Mouse (Mus musculus) heart, embryonic 14.5 days (tissue): ENCODE data around the gene Epha8. TPM values are rescaled to one million over a fixed set of nuclear protein-coding genes. Genes with fewer than 3 reads are reported as not detected.

Source experiments
- ATAC-seq: fragments of 200-750 bp; cut with Nextera tagmentation; 2 replicates; pipeline ENCODE4 v1.8.0; 2017; ENCODE audit warnings: low read depth, moderate TSS enrichment; ENCODE audit not compliant: insufficient number of reproducible peaks, insufficient read depth, low FRiP score
- H3K27ac ChIP-seq, 2 experiments: fragments of 200-500 bp in 1 of 2; fragments of 300-500 bp in 1 of 2; sonication (generic) in 1 of 2; replicated peaks in 1 of 2; 2 replicates each; pipeline ENCODE4 v1.5.1; 2012 to 2014; ENCODE audit warnings: low read depth in 2 of 2, low read length in 2 of 2, control low read depth in 1 of 2, mild to moderate bottlenecking in 1 of 2, mixed read lengths in 1 of 2; ENCODE audit not compliant: control insufficient read depth in 1 of 2, insufficient read depth in 1 of 2
- H3K27me3 ChIP-seq: fragments of 300-500 bp; sonication (generic); 2 replicates; pipeline ENCODE4 v1.6.1; 2014; ENCODE audit warnings: mild to moderate bottlenecking, low read length, control low read depth; ENCODE audit not compliant: control insufficient read depth, insufficient read depth
- H3K36me3 ChIP-seq: fragments of 300-500 bp; sonication (generic); 2 replicates; pipeline ENCODE4 v1.6.1; 2014; ENCODE audit warnings: mild to moderate bottlenecking, control low read depth, low read length, mixed read lengths; ENCODE audit not compliant: control insufficient read depth, insufficient read depth
- H3K4me1 ChIP-seq, 2 experiments: fragments of 200-500 bp in 1 of 2; fragments of 300-500 bp in 1 of 2; sonication (generic) in 1 of 2; 2 replicates each; pipeline ENCODE4 v1.6.1; 2012 to 2014; ENCODE audit warnings: low read length in 2 of 2, control low read depth in 1 of 2, mixed read lengths in 1 of 2; ENCODE audit not compliant: control insufficient read depth in 2 of 2, insufficient read depth in 2 of 2
- H3K4me2 ChIP-seq: fragments of 300-500 bp; sonication (generic); 2 replicates; pipeline ENCODE4 v1.6.1; 2014; ENCODE audit warnings: mild to moderate bottlenecking, low read length
- H3K4me3 ChIP-seq, 2 experiments: fragments of 200-500 bp in 1 of 2; fragments of 300-500 bp in 1 of 2; sonication (generic) in 1 of 2; 2 replicates each; pipeline ENCODE4 v1.5.1; 2012 to 2014; ENCODE audit warnings: low read length in 2 of 2, mild to moderate bottlenecking in 2 of 2, control low read depth in 1 of 2, low read depth in 1 of 2, moderate library complexity in 1 of 2; ENCODE audit not compliant: control insufficient read depth in 1 of 2, insufficient read depth in 1 of 2
- H3K9ac ChIP-seq: fragments of 300-500 bp; sonication (generic); 2 replicates; pipeline ENCODE4 v1.6.1; 2014; ENCODE audit warnings: mild to moderate bottlenecking, low read length
- H3K9me3 ChIP-seq: fragments of 300-500 bp; sonication (generic); 2 replicates; pipeline ENCODE4 v1.6.1; 2016; ENCODE audit warnings: low read length, control low read depth; ENCODE audit not compliant: control insufficient read depth
- whole genome bisulfite sequencing: fragments of 180-500 bp; shearing (Covaris S2); extraction: QIAGEN DNeasy Blood & Tissue Kit; methylation state at CpG from one replicate; pipeline ENCODE4 v1.1.7; 2014; 5-methylcytosine and 5-hydroxymethylcytosine counted together
- polyA plus RNA-seq: library from polyadenylated mRNA; unstranded; fragments of >200 nt; fragmentation: Nextera tagmentation; extraction: Ambion mirVana; gene quantifications from 2 replicates; pipeline ENCODE4 v1.2.1, GENCODE M21; 2014

Epha8 gene
- polyA plus RNA-seq, 1 experiment from 2014 or later, result not detected

DNA sequence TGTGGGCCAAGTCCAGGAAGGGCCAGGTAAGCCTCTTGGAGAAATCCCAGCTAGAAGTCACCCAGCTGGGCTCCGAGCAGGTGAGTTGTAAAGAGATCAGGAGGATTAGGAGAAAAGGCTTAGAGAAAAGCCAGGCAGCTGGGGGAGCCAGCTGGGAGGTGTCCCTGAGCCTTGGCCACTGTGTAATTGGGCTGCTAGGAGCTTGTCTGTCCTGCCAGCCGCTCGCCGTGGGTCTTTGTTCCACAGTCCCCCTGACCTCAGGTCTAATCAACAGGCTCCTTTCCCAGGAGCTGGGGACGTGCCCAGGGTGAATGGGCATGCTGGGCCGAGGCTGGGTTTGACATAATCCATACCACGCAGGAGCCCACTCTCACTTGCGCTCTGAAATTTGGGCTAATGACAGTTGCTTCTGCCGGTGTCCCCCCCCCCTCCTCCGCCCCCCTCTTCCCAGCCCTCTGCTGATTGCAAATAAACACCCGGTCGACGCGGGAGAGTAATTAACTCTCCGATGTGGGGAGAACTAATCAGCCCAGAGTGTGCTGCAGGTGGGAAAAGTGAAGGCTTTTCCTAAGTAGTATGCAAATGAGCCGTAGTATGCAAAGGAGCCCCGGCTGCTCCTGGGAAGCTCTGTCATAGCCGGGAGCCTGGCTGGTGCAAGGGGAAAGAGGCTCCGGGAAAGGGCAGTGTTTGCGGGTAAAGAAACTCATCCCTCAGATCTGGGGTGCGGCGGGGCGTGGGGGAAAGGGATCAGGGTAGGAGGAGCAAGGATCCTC, 51.7 kb downstream of the Epha8 start:
- under 1% methylated on average over 22 of the region's 23 CpGs for WGBS
- Histone ChIP-seq H3K4me2 (no peak overlapping the region), H3K4me3 (no peak overlapping the region), H3K4me1 (no peaks in the 10 kb centered on the region), H3K9me3 (no peaks in the 10 kb centered on the region), H3K27ac (no peak overlapping the region), H3K9ac (no peak overlapping the region), H3K27me3 (peaks cover 53% of the 10 kb centered on the region), H3K36me3 (no peaks in the 10 kb centered on the region)
- no peak for ATAC-seq

DNA sequence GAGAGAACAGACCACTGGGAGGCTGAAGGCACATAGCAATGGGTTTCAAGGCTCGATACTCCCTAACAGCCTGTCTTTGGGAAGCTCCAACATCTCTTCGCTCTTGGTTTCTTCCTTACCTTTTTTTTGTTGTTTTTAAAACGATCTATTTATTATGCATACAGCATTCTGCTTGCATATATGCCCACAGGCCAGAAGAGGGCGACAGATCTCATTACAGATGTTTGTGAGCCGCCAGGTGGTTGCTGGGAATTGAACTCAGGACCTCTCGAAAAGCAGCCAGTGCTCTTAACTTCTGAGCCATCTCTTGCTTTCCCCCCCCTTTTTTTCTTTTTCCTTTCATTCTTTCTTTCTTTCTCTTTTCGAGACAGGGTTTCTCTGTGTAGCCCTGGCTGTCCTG, 57.5 kb downstream of the Epha8 start:
- H3K27me3 ChIP-seq, result peaks cover 61% of the 10 kb centered on the region
- no peaks in the 10 kb centered on the region for H3K36me3 ChIP-seq
- WGBS, result 62% methylated on average over 7 of the region's 7 CpGs
- H3K9ac ChIP-seq, result no peak overlapping the region
- H3K4me1 ChIP-seq, result no peaks in the 10 kb centered on the region
- no peak overlapping the region for H3K4me2 ChIP-seq
- no peak overlapping the region for H3K4me3 ChIP-seq
- H3K9me3 ChIP-seq, result no peaks in the 10 kb centered on the region
- H3K27ac ChIP-seq, result no peak overlapping the region
- no peak for ATAC-seq

DNA sequence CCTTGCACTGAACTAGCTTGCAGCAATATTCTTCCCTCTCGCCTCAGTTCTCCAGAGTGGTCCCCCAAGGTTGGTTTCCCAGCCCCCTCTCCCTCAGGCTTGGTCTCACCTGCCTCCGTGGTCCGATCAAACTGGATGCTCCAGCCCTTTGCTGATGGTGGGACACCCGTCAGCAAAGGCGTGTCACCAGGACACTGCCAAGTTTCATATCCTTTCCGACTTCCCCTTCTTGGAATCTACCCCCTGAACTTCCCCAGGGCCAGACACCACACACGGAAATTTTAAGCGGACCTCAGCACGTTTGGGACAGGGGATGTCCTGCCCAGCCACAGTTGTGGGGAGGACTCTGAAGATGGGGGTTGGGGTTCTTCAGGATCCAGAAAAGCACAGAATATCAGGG, 58.0 kb downstream of the Epha8 start, which contains the start of gene C1qa:
Gene C1qa (minus strand): TSS at position 167 of the 400 bp plus-strand sequence.
- peaks cover 60% of the 10 kb centered on the region for H3K27me3 ChIP-seq
- H3K36me3 ChIP-seq, result no peaks in the 10 kb centered on the region
- 70% methylated on average over 9 of the region's 9 CpGs for WGBS
- no peak within 1 kb of the TSS for H3K27ac ChIP-seq
- H3K4me3 ChIP-seq, result no peak within 1 kb of the TSS
- H3K9me3 ChIP-seq, result no peaks in the 10 kb centered on the region
- no peak within 1 kb of the TSS for H3K4me2 ChIP-seq
- no peak within 1 kb of the TSS for H3K9ac ChIP-seq
- no peaks in the 10 kb centered on the region for H3K4me1 ChIP-seq
- no peak for ATAC-seq

DNA sequence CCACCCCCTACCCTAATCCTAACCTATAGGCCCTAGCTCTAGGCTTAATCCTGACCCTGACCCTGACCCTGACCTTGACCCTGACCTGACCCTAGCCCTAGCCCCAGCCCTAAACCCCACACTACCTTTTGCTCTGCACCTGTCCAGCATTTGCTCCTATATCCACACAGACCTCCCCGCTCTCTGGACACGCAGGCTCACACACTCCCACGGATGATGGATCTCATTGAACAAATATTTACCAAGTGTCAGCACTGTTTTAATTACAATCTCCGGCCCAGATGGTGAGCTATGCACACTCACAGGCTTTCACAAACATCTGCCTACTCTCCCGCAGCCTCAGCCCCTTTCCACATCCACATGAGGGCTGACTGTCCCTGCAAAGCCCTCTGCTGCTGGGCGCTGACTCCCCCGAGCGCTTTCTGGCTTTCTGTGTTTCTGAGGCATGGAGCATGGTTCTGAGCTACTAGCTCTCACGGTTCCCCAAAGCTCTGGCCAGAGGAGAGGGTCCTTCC, 58.5 kb downstream of the Epha8 start:
- Histone ChIP-seq H3K4me2 (no peak overlapping the region), H3K4me1 (no peaks in the 10 kb centered on the region), H3K9me3 (no peaks in the 10 kb centered on the region), H3K36me3 (no peaks in the 10 kb centered on the region), H3K27me3 (peaks cover 60% of the 10 kb centered on the region), H3K4me3 (no peak overlapping the region), H3K9ac (no peak overlapping the region), H3K27ac (no peak overlapping the region)
- no peak for ATAC-seq
- 64% methylated on average over 9 of the region's 9 CpGs for WGBS

DNA sequence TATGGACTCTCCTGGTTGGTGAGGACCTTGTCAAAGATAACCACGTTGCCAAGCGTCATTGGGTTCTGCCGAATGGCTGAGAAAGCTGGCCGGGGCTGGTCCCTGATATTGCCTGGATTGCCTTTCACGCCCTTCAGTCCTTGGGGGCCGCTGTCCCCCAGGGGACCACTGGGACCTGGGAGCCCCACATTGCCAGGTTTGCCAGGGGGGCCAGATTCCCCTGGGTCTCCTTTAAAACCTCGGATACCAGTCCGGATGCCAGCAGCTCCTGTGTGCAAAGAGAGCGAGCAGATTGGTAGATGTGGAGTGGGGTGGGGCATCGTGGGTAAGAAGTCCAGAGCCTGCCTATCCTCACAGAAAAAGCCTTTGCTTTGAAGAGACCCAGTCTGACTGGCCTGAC, 60.2 kb downstream of the Epha8 start:
- Histone ChIP-seq H3K4me1 (no peaks in the 10 kb centered on the region), H3K4me2 (no peak overlapping the region), H3K9me3 (no peaks in the 10 kb centered on the region), H3K4me3 (no peak overlapping the region), H3K27me3 (peaks cover 75% of the 10 kb centered on the region), H3K9ac (no peak overlapping the region), H3K27ac (no peak overlapping the region), H3K36me3 (no peaks in the 10 kb centered on the region)
- 31% methylated on average over 10 of the region's 10 CpGs for WGBS
- no peak for ATAC-seq

DNA sequence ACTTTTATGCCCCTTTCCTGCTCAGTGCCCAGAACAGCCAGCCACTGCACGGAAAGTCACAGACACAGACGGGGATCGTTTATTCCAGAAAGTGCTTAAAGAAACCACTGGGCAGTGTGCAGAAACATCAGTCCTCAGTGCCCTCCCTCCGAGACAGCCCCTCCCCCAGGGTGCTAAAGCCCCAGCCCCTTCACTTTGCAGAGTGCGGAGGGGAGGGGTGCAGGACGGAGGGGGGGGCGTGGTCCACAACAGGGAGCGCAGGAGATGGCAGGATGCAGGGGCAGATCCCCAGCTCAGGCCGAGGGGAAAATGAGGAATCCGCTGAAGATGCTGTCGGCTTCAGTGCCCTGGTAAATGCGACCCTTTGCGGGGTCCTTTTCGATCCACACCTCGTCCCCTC, 60.8 kb downstream of the Epha8 start:
- Histone ChIP-seq H3K27me3 (peaks cover 72% of the 10 kb centered on the region), H3K36me3 (no peaks in the 10 kb centered on the region), H3K4me2 (no peak overlapping the region), H3K9ac (no peak overlapping the region), H3K4me3 (no peak overlapping the region), H3K27ac (no peak overlapping the region), H3K9me3 (no peaks in the 10 kb centered on the region), H3K4me1 (no peaks in the 10 kb centered on the region)
- WGBS, result 9% methylated on average over 14 of the region's 15 CpGs
- no peak for ATAC-seq

DNA sequence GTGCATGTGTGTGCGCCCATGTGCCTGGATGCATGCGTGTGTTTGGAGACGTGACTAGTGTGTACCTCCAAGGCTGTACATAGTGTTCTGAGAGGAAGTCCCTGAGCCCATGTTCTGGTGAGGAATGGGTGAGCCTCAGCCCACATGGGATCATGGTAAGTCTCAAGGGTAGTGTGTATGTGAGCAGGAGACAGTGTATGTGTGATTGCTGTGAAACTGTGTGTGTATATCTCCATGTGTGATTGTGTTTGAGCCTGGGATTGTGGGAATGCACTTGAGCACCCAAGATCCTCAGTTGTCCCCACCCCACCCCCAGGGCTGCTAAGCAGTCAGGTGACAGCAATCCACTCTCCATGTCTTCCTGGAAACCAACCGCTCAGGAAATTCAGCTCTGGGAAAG, 61.8 kb downstream of the Epha8 start:
- no peak for ATAC-seq
- H3K9me3 ChIP-seq, result no peaks in the 10 kb centered on the region
- no peaks in the 10 kb centered on the region for H3K36me3 ChIP-seq
- no peak overlapping the region for H3K4me2 ChIP-seq
- peaks cover 76% of the 10 kb centered on the region for H3K27me3 ChIP-seq
- no peaks in the 10 kb centered on the region for H3K4me1 ChIP-seq
- no peak overlapping the region for H3K4me3 ChIP-seq
- H3K9ac ChIP-seq, result no peak overlapping the region
- WGBS, result 63% methylated on average over 4 of the region's 4 CpGs
- no peak overlapping the region for H3K27ac ChIP-seq
